Mouse (Mus musculus) G1E (cell line): Measurements from ENCODE around the gene Ptprs. TPM values are rescaled to one million over a fixed set of nuclear protein-coding genes. Genes with fewer than 3 reads are reported as not detected.

Experiments used
- ATAC-seq: 2 replicates; pipeline ENCODE4 v1.8.0; 2016; ENCODE audit warnings: mild to moderate bottlenecking; ENCODE audit not compliant: insufficient number of reproducible peaks, poor library complexity, low FRiP score, severe bottlenecking; ENCODE audit errors: extremely low read depth
- DNase-seq: peaks from one replicate; pipeline ENCODE4 v3.0.0; 2012; ENCODE audit warnings: low spot score
- H3K27me3 ChIP-seq: 2 replicates; pipeline ENCODE4 v1.6.1; 2012; ENCODE audit warnings: mild to moderate bottlenecking, low read length, inconsistent platforms; ENCODE audit not compliant: insufficient read depth
- H3K36me3 ChIP-seq: replicated peaks from 2 replicates; pipeline ENCODE3; 2012; ENCODE audit warnings: mild to moderate bottlenecking, inconsistent platforms
- H3K4me1 ChIP-seq: 2 replicates; pipeline ENCODE4 v1.6.1; 2012; ENCODE audit warnings: low read depth, low read length, inconsistent platforms, mixed read lengths; ENCODE audit not compliant: insufficient read depth
- H3K4me3 ChIP-seq: 2 replicates; pipeline ENCODE4 v1.5.1; 2012; ENCODE audit warnings: low read depth, mild to moderate bottlenecking, inconsistent platforms, low read length, moderate library complexity, mixed read lengths
- H3K9me3 ChIP-seq: replicated peaks from 2 replicates; pipeline ENCODE4 v1.6.1; 2012; ENCODE audit warnings: inconsistent platforms
- CTCF ChIP-seq: IDR thresholded peaks from 2 replicates; pipeline ENCODE4 v1.5.1; 2012; ENCODE audit warnings: low read depth, low read length, inconsistent platforms, mixed read lengths
- GATA1 ChIP-seq: IDR thresholded peaks from 2 replicates; pipeline ENCODE4 v1.6.1; 2012; ENCODE audit warnings: borderline replicate concordance, low read length, inconsistent platforms, mixed read lengths
- GATA2 ChIP-seq: IDR thresholded peaks from 2 replicates; pipeline ENCODE4 v1.6.1; 2012; ENCODE audit warnings: low read depth, low read length, inconsistent platforms, borderline replicate concordance
- POLR2AphosphoS5 ChIP-seq: IDR thresholded peaks from 2 replicates; pipeline ENCODE4 v1.6.1; 2012; ENCODE audit warnings: low read depth, low read length, inconsistent platforms; ENCODE audit not compliant: insufficient replicate concordance
- TAL1 ChIP-seq: conservative IDR thresholded peaks from 2 replicates; pipeline ENCODE4 v1.6.1; 2012; ENCODE audit warnings: low read depth, low read length, inconsistent platforms, mixed read lengths
- polyA plus RNA-seq: library from polyadenylated mRNA; stranded (reverse); fragments of >175 nt; gene quantifications from 2 replicates; pipeline ENCODE4 v1.2.3, GENCODE M21; 2012
- total RNA-seq, 2 experiments: library from RNA; stranded (forward) in 1 of 2; stranded (reverse) in 1 of 2; fragments of 200-1000 nt in 1 of 2; fragments of >200 nt in 1 of 2; fragmentation: Nextera tagmentation in 1 of 2; gene quantifications; 2 replicates each; pipeline ENCODE4 v1.2.3; 2014 to 2017

The Ptprs gene
- total and polyA plus RNA-seq, 3 experiments = 16.7 to 83.6 (median 77.2) TPM

- Histone ChIP-seq H3K4me1 (peaks cover 76% of the 10 kb centered on the region), H3K36me3 (no peaks in the 10 kb centered on the region), H3K27me3 (peaks cover 78% of the 10 kb centered on the region), H3K4me3 (no peak overlapping the region; the same call in 1 of the 2 replicates), H3K9me3 (peaks cover 13% of the 10 kb centered on the region)
- DNase-seq = no peak
- no peak for ATAC-seq
- TF ChIP-seq CTCF = no peak
- TF ChIP-seq GATA2 = no peak
- no peak for TF ChIP-seq POLR2AphosphoS5
- TF ChIP-seq GATA1 = no peak
- no peak for TF ChIP-seq TAL1
These were observed 7.0 kb downstream of the Ptprs start for GRCm38 (mm10) chr17:56469275-56469674.

GRCm38 (mm10) chr17:56468870-56469269 is 7.4 kb downstream of the Ptprs start:
- peaks cover 77% of the 10 kb centered on the region for H3K27me3 ChIP-seq
- no peak for ATAC-seq
- peaks cover 72% of the 10 kb centered on the region for H3K4me1 ChIP-seq
- no peaks in the 10 kb centered on the region for H3K36me3 ChIP-seq
- no peak overlapping the region; the same call in 1 of the 2 replicates for H3K4me3 ChIP-seq
- no peak for TF ChIP-seq GATA2
- TF ChIP-seq TAL1 = no peak
- no peak for TF ChIP-seq GATA1
- no peak for TF ChIP-seq CTCF
- TF ChIP-seq POLR2AphosphoS5 = no peak
- DNase-seq = no peak
- H3K9me3 ChIP-seq = peaks cover 9% of the 10 kb centered on the region

GRCm38 (mm10) chr17:56468380-56468779 is 7.9 kb downstream of the Ptprs start:
- peaks cover 9% of the 10 kb centered on the region for H3K9me3 ChIP-seq
- no peaks in the 10 kb centered on the region for H3K36me3 ChIP-seq
- no peak for DNase-seq
- H3K27me3 ChIP-seq = peaks cover 73% of the 10 kb centered on the region
- no peak for ATAC-seq
- TF ChIP-seq TAL1 (no peak), GATA2 (no peak), CTCF (no peak), GATA1 (no peak), POLR2AphosphoS5 (no peak)
- no peak overlapping the region for H3K4me3 ChIP-seq
- H3K4me1 ChIP-seq = peaks cover 71% of the 10 kb centered on the region

- H3K9me3 ChIP-seq = peaks cover 9% of the 10 kb centered on the region
- ATAC-seq (no peak), DNase-seq (no peak)
- no peaks in the 10 kb centered on the region for H3K36me3 ChIP-seq
- peaks cover 64% of the 10 kb centered on the region for H3K27me3 ChIP-seq
- TF ChIP-seq CTCF = no peak
- peaks cover 71% of the 10 kb centered on the region for H3K4me1 ChIP-seq
- H3K4me3 ChIP-seq = no peak overlapping the region
These were observed 8.8 kb downstream of the Ptprs start for GRCm38 (mm10) chr17:56467456-56467884.

GRCm38 (mm10) chr17:56466747-56467146 is 9.5 kb downstream of the Ptprs start:
- Histone ChIP-seq H3K27me3 (peaks cover 59% of the 10 kb centered on the region), H3K36me3 (no peaks in the 10 kb centered on the region), H3K9me3 (peaks cover 9% of the 10 kb centered on the region), H3K4me3 (no peak overlapping the region), H3K4me1 (peaks cover 66% of the 10 kb centered on the region)
- DNase-seq (no peak), ATAC-seq (no peak)
- no peak for TF ChIP-seq GATA2

GRCm38 (mm10) chr17:56464817-56465216 is 11.5 kb downstream of the Ptprs start:
- DNase-seq (no peak), ATAC-seq (no peak)
- H3K27me3 ChIP-seq = peaks cover 42% of the 10 kb centered on the region
- no peak for TF ChIP-seq POLR2AphosphoS5
- no peak for TF ChIP-seq TAL1
- no peak for TF ChIP-seq GATA2
- no peak for TF ChIP-seq GATA1
- TF ChIP-seq CTCF = no peak
- no peak overlapping the region for H3K4me3 ChIP-seq
- peaks cover 9% of the 10 kb centered on the region for H3K9me3 ChIP-seq
- peaks cover 67% of the 10 kb centered on the region for H3K4me1 ChIP-seq
- peaks cover 3% of the 10 kb centered on the region for H3K36me3 ChIP-seq

- no peak overlapping the region for H3K4me3 ChIP-seq
- DNase-seq = no peak
- H3K4me1 ChIP-seq = peaks cover 67% of the 10 kb centered on the region
- H3K9me3 ChIP-seq = peaks cover 9% of the 10 kb centered on the region
- peaks cover 37% of the 10 kb centered on the region for H3K27me3 ChIP-seq
- TF ChIP-seq CTCF = no peak
- no peak for TF ChIP-seq GATA1
- no peak for TF ChIP-seq TAL1
- TF ChIP-seq GATA2 = no peak
- peaks cover 8% of the 10 kb centered on the region for H3K36me3 ChIP-seq
- ATAC-seq = no peak
These were observed 11.9 kb downstream of the Ptprs start for GRCm38 (mm10) chr17:56464345-56464744.
